Mouse (Mus musculus) liver (tissue): ENCODE results near the gene Stat4.

Experiments used
- DNase-seq: peaks from one replicate; pipeline ENCODE4 v3.0.0-alpha.2; 2020; ENCODE audit warnings: mixed read lengths

The Stat4 gene

DNA sequence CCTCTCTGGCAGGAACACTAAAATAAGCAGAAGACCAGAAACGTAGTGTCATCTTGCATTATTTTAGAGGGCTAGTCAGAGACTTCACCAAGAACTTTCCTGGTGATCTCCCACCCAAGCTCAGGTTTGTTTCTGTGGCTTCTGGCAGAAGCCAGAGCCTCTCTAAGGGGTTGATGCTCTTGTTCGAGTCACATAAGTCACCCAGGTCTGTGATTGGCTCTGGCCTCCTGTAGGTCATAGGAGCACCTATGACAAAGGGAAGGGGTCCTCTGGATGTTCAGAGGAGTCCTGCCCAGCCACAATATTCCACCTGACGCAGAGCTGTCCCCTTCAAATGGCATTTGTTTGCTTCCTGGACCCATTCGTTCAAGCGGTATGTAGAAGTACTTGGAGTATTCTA, at the start of gene Stat4:
Gene Stat4, plus strand, starts transcription at position 301 of the 400 bp plus-strand sequence.
- DNase-seq: no peak

DNA sequence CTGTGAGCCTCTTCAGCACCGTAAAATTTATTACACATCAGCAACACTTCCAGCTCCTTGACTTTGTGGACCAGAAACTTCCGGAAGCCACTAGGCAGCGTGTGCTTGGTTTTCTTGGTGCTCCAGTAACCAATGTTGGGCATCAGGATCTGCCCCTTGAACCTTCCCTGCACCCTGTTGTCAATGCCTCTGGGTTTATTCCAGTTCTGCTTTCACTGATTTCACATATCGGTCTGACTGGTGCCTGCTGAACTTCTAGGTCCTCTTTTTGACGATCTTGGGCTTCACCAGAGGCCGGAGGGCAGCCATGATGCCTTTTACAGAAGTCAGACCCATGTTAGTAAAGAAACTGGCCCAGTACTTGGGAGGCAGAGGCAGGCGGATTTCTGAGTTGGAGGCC, 48.6 kb upstream of the Stat4 start:
- no peak for DNase-seq

DNA sequence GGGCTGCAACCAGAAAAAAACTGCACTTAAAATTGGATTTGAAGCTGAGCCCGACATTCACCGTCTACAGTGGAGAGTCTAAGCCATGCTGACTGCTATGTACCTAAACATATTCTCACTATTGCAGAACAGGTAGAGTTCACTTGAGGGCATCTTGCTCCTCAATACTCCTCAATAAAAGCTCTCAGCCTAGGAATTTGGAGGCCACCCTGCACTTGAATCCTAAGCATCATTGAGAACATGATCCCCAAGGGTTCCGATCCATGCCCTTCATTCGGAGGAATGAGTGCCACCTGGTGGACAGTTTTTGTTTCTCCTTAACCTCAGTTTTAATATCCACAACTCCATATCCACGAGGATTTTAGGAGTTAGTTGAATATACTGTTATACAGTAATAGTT, 42.2 kb upstream of the Stat4 start:
- DNase-seq: peak; percentile 18

DNA sequence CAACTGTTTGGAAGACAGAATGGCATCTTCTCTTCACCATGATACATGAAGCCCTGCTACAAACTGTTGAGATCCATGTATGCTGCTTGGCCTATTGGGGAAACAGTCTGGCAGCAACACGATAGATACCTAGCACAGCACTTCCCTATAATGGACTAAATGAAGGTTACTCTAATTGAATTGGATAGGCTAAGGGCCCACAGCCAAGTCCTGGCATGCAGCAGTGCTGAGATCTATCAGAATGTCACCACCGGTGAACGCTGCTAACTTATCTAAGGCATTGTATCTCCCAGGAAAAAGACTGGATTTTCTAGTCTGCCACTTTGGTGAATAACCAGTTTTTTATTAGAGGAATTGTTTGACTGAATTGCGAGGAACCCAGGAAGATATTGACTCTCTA, 39.8 kb upstream of the Stat4 start:
- DNase-seq: no peak

DNA sequence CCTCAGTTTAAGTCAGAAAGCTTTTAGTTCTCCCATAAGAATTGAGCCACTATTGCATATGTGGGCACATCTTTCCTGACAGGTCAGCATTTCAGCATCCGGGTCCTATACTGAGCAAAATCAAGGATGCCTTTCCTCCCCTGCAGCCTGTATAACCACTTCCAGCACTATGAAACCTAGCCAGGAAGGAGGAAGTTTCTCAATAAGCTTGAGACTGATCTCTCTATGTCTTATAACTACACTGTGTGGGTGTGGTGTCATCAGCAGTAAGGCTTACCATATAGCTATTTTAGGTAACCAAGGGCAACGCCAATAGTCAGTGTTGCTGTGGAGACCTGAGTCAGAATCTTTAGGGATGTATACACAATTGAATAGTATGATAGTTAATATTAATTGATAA, 22.3 kb upstream of the Stat4 start:
- DNase-seq: no peak

DNA sequence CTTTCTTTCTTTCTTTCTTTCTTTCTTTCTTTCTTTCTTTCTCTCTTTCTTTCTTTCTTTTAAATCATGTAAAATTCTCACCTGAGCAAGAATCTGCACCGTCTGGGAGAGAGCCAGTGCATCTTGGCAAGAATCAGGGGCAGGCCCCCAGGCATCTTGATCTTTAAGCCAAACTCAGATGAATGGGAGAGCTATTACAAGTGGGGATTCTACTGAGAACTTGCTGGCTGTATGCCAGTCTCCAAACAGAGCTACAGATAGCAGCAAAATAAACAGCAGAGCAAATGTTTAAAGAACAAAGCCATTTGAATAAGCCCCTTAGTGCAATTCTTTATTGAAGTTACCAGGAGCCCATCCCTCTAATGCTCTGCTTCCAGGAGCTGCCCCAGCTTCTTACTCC, 18.0 kb upstream of the Stat4 start:
- no peak for DNase-seq

DNA sequence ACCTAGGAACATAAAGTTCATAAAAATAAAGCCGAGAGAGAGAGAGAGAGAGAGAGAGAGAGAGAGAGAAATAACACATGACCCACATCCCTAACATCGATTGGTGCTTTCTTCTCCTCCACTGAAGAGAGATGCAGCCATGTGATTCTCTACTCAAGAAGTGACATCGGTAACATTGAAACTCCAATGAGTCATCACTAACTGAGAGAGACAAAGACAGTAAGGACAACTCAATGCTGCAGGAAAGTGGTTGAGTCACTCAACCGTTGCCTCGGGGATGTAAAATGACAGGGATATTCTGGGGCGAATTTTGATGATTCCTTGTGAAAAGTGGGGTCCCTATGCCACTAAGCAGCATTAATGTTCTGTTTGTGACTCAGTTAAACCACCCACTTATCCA, 16.8 kb upstream of the Stat4 start:
- no peak for DNase-seq

DNA sequence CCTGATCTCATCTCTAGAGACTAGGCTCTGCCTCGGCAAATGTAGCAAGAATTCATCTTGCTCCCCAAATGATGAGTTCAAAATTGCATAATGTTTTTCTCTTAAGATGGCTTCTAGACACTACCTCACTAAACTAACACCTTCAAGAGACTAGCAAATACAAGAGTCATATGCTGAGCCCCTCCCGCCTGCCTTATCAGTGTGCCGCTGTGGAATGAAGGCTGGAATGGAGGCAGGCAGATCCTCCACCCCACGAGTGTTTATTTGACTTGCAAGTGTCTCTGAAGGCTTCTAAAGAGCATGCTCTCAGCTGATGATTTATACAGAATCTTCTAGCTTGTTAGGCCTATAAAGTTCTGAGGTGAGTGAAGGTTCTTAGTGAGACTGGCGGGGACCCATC, 11.4 kb upstream of the Stat4 start:
- no peak for DNase-seq

DNA sequence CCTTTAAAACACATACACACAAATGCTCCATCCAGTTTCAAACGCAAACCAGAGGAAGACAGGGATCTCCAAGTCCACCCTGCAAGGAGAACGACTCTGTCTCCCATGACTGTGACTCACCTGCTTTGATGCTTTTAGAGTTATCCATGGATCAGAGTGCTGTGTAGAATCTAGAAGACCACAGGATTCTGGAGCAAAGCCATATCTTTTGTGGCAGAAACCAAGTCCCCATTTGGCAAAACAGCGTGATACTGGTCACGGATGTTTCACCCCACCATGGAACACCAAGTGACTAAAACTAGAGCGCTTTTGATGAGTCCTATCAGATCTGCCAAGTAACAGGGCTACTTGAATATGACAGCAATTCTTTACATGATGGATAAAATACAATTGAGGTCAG, 7.9 kb upstream of the Stat4 start:
- DNase-seq: no peak

DNA sequence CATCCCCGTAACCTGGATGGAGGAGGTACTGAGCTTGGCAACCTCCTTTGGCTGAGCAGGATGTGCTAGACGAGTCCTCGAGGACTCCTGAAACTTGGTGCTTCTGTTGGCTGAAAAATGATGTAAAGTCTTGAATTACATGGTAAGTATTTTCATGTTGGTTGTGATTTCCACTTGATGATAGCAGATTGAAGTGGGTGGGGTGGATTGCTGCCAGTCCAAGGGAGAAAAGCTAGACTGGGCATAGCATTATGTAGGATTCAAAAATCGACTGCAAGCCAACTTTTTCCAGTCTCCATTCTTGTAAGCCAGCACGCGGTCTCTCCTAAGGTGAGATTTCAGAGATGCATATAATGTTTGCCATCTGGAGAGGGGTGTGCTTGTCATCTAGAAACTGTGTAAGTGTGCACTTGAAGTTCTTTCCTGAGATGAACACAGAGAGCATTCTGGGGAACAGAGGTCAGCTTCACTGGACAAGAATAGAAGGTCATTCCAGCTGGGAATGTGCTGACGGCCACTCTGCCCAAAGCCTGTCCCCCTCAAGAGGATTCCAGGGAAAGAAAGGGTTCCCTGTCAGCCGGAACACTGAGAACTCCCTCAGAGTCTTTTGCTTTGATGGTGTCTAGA, 5.1 kb downstream of the Stat4 start:
- no peak for DNase-seq

DNA sequence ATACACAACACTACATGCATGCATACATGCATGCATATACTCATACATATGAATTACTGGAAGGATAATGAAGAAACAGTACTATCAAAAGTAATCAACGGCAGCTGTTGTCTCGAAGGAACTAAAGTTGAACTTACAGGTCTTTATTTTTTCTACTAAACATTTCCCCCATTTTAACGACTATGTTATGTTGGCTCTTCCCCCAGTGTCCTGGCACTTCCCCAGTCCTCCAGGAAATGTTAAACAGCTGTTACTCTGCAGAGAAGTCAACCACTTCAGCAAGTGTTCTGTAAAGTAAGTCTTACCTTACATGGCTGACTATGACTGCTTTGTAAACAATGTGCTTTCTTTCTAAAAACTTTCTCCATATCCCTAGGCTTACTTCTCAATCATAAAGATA, 9.1 kb downstream of the Stat4 start:
- DNase-seq: no peak

DNA sequence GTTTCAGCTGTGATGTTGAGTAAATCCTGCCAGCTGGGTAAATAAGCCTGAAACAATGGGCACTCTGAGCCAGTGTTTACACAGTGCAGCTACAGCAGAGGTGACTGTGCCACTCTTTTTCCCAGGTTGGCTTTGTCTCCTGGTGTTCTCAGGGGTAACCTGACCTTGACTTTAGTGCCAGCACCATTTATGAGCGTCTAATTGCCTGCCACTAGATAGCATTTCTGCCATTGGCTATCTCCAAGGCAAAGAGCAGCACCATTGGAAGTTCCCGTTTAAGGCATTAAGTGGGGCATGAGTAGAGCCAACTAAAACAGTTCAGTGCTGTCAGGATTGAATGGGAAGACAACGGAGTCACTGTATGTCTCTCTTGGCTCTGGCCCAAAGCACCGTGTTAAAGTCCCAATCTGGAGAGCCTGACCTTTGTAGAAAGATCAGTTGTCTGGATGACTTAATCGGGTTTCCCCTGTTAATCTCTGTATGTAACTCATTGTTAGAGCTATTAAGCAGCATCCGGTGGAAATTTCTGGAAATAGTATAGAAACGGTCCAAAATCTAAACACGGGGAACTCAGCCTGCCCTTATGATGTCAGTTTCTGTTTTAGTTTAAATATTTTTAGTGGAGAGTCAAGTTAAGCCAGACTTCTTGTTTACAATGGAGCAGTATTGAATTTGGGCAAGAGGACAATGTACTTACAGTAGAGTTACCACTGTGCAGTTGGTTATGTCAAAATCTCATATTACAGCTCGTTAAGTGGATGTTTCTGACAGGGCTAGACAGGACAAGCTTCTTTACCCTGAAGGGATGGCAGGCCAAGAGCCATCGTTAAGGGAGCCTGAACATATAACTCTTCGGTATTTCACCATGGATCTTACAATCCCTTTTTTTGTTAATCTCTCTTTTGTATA, 10.1 kb downstream of the Stat4 start:
- no peak for DNase-seq

DNA sequence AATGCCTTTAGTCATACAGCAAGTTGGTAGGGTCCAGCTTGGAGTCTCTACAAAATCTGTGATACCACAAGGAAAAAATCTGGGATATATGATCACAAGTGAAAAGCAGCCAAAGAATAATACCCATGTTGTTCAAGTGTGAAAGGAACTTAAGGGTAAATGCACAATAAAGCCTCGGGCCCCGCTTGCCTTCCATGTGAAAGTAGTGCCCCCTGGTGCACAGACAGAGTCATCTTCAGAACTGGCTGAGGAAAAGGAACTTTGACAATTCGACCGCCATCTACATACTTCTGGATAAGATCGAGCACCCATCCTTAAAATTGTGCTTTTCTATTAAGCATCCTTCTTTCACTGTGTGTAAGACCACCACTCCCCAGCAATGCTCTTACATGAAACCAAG, 11.6 kb downstream of the Stat4 start:
- DNase-seq: peak; percentile 26

DNA sequence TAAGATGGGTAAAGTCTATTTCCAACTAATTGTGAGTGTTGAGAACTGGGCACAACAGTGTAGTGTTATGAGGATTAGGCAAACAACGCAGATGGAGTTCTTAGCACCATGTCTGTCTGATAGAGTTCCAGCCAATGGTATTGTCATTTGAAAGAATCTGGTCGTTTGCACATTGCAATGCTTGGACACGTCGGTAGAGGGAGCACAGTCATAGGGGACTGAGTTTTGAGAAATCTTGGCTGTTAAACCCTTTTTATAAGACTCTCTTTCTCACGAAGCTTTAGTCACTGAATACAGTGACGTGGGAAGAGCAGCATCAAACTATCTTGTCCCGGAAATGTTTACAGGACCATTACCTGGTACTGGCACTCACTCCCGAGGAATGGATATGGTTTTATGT, 17.1 kb downstream of the Stat4 start:
- DNase-seq: peak; percentile 60

DNA sequence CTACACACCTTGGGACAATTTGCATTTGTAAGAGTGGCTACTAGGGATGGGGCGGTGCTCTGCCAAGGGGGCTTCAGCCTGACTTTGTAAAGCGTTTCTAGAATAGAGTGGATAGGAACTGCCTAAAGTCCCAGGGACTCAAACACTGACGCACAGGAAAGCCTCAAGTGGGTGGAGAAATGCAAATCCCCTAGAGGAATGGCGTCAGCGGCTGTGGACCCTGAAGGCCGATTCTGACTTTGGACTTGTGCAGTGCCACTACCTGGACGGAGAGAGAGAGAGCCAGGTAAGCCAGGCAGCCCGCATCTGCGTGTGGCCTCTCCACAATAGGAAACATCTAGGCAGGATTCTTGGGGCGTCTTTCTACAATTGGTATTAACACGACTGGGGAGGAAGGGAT, 21.5 kb downstream of the Stat4 start:
- peak; percentile 6 for DNase-seq

DNA sequence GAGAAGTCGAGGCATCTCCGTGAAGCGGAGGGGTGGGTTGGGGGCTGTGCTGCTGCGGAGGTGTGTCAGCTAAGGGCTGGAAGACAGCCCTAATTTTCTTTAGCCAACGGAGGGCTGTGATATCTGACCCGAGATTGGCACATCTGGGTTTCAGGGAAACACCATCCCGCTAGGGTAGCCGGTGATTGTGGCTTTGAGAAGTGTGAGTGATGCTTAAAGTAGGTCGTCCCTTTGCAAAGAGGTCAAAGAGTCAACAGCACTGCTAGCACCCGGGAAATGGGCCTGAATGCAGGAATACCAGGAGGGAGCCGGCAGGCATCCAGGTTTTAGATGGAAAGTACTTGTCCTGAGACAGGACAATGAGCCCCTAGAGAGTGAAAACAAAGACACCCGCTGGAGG, 22.0 kb downstream of the Stat4 start:
- no peak for DNase-seq

DNA sequence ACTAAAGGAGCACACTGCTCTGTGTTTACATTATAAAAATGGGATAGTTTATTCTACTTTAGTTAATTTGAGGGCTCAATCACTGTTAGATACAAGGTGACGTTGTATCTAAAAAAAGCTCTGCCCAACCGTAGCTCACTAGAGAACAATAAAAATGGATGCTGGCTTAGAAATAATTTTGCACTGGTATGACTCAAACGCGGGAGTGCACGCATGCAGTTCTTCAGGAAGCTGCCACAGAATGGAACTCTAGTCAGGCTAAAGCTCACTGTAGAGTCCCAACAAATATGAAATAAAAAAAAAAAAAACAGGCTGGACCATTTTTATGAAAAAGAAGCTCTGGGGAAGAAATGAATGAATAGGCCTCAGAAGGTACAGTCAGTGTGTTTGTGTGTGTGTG, 23.8 kb downstream of the Stat4 start:
- no peak for DNase-seq

DNA sequence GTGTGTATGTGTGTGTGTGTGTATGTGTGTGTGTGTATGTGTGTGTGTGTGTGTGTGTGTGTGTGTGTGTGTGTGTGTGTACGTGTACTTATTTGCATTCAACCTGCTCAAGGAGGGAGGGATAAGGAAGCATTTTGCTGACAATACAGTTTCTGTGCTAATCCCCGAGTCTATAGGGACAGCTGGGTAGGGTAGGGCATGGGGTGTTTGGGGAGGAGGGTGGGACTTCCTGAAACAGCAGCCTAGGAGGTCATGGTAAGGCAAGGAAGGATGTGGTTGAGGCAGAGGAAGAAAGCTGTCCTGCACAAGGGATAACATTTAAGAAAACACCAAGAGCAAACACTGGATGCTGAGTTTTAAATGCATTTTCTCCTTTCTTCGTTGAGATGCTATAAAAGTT, 24.3 kb downstream of the Stat4 start:
- peak; percentile 7 for DNase-seq

DNA sequence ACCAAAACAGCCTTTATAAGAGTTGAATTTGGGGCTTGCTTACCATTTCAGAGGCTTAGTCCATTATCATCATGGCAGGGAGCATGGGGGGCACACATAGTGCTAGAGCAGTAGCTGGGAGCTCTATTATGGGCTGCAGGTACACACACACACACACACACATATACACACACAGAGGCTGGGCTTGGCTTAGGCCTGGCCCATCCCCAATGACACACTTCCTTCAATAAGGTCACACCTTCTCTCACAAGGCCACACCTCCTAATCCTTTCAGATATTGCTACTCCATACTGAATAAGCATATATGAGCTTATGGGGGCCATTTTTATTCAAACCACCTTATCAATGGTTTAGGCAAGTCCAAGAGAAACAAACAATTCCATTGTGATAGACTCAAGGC, 25.3 kb downstream of the Stat4 start:
- no peak for DNase-seq

DNA sequence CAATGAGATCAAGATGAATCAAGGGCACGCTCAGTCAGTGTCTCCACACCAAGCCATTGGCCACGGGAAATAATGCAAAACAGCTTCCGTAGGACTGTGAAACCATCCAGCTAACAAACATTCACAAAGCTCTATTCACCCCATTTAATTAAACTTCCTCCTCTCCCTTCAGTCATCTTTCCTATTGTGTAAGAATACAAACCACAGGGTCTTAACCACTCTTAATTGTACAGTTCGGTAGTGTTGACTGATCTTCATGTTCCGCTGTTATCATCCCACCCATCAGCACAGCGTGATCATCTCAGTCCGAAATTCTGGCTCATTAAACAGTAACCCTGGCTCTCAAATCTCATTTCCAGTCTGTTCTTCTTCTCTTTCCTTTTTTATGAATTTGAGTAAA, 25.8 kb downstream of the Stat4 start:
- DNase-seq: no peak

DNA sequence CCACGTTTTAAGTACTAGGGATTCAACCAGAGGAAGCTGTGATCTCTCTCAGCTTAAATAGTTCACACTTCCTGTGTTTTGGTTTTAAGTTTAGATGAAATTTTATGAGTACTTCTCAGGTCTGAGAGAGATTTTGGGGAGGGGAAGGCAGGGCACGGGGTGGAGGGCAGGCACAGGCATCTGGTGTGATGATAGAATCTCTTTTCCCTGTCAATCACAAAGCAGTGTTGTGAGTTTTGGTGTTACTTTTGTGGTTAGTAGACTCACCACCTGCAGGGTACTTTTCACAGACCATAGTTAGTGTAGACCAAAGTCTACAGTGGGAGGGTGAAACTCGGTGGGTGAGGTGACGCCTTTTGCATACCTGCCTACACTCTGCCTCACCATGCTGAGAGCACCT, 32.7 kb downstream of the Stat4 start:
- DNase-seq: no peak

DNA sequence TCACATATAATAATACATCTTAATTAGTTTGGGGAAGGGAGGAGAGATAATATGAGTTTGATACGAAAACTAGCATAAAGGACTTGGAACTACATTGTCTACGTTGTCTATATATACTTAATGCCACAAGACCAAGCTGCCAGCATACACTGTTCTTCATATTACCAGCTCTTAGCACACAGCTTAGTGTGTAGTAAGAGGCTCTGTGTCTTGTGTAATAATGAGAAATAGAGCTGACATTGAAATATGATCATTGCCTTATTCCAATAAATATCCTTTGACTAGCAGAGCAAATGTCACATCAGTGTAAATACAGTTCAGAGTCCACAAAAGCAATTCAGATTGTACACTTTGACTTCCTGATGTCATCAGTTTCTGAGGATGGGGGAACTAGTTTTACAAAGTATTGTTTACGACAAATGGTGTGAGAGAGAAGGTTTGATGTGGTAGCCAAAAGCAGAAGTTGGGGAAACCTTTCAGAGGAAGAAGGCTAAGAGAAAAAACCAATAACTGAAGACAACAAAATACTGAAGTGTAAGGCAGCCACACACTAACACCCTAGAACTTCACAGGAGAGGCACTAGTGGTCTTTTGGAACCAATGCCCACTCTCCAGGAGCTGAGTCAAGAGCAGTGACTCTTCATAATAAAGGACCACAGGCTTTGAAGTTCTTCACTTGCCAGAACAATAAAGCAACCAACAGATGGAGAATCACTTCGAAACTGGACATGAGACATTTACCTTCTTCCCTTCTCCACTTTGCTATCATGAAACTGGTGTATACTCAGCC, 35.2 kb downstream of the Stat4 start:
- no peak for DNase-seq

DNA sequence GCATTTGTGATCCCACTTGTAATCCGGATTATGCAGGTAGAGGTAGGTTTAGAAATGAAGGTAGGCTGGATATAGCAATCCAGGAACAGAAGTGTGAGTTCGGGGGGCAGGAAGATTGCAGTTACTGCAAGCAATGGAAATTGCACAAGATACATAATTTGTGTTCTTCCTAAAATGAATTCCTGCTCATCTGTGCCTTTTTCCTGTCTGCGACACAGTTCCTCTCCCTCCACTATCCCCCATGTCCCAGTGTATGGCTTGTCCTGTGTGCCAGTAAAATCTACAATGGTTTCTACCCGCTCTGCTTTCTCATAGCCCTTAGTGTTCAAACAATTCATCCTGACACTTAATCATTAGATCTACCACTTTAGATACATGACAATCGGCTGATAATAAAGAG, 41.7 kb downstream of the Stat4 start:
- no peak for DNase-seq
